Mouse (Mus musculus) neural tube, embryonic 11.5 days (tissue): ENCODE measurements around the gene Gm10945. TPM values are rescaled to one million over a fixed set of nuclear protein-coding genes. Genes with fewer than 3 reads are reported as not detected.

Experiments
- ATAC-seq: fragments of 200-750 bp; cut with Nextera tagmentation; 2 replicates; pipeline ENCODE4 v1.8.0; 2017; ENCODE audit warnings: moderate number of reproducible peaks, mild to moderate bottlenecking, moderate TSS enrichment, moderate library complexity; ENCODE audit not compliant: insufficient read depth, low FRiP score, low TSS enrichment
- DNase-seq: peaks from one replicate; pipeline ENCODE4 v3.0.0-alpha.2; 2015; ENCODE audit warnings: low spot score
- H3K27ac ChIP-seq: fragments of 300-500 bp; sonication (generic); 2 replicates; pipeline ENCODE4 v1.5.1; 2014; ENCODE audit warnings: low read depth, mild to moderate bottlenecking, low read length
- H3K27me3 ChIP-seq: fragments of 300-500 bp; sonication (generic); 2 replicates; pipeline ENCODE4 v1.6.1; 2014; ENCODE audit warnings: mild to moderate bottlenecking, low read length, mixed read lengths; ENCODE audit not compliant: control insufficient read depth, insufficient read depth
- H3K36me3 ChIP-seq: fragments of 300-500 bp; sonication (generic); 2 replicates; pipeline ENCODE4 v1.6.1; 2014; ENCODE audit warnings: mild to moderate bottlenecking, low read length, moderate library complexity, mixed read lengths; ENCODE audit not compliant: control insufficient read depth, insufficient read depth
- H3K4me1 ChIP-seq: fragments of 300-500 bp; sonication (generic); 2 replicates; pipeline ENCODE4 v1.6.1; 2014; ENCODE audit warnings: low read length, mixed read lengths; ENCODE audit not compliant: control insufficient read depth, insufficient read depth
- H3K4me2 ChIP-seq: fragments of 300-500 bp; sonication (generic); 2 replicates; pipeline ENCODE4 v1.6.1; 2014; ENCODE audit warnings: low read depth, mild to moderate bottlenecking, moderate library complexity
- H3K4me3 ChIP-seq: fragments of 300-500 bp; sonication (generic); 2 replicates; pipeline ENCODE4 v1.5.1; 2014; ENCODE audit warnings: low read depth, low read length
- H3K9ac ChIP-seq: fragments of 300-500 bp; sonication (generic); 2 replicates; pipeline ENCODE4 v1.6.1; 2014; ENCODE audit warnings: mild to moderate bottlenecking, low read length
- H3K9me3 ChIP-seq: fragments of 300-500 bp; sonication (generic); 2 replicates; pipeline ENCODE4 v1.6.1; 2016; ENCODE audit warnings: low read length; ENCODE audit not compliant: control insufficient read depth
- WGBS: fragments of 180-500 bp; shearing (Covaris S2); extraction: QIAGEN DNeasy Blood & Tissue Kit; methylation state at CpG from one replicate; pipeline ENCODE4 v1.1.7; 2014; 5-methylcytosine and 5-hydroxymethylcytosine counted together
- polyA plus RNA-seq: library from polyadenylated mRNA; unstranded; fragments of >200 nt; fragmentation: Nextera tagmentation; extraction: Ambion mirVana; gene quantifications from 2 replicates; pipeline ENCODE4 v1.2.1, GENCODE M21; 2014

Gene Gm10945
- polyA plus RNA-seq, result not detected in 2 replicates

DNA sequence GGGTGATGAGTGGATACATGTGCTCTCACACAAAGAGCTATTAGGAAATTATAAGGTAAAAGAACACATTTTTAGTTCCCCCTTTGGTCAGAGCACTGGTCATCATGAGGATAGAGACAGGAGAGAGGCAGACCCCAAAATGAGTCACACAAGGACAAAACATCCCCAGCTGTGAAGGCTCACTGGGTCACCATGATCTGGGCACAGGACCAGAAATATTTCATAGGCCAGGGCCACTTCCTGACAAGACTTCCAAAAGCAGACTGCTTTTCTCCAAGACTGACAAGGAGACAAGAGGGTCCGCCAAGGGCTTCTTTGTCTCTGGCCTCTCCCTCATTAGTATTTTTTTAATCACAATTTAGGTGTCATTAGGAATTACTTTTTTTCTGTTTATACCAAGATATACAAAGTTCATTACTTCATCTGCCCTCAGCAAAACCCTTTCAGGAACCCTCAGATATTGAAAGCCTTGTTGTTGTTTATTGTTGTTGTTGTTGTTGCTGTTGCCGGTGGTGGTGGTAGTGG lies at the start of gene Gm10945:
Gene Gm10945, minus strand, starts transcription at position 475 of the 525 bp plus-strand sequence.
- Histone ChIP-seq H3K4me2 (no peak within 1 kb of the TSS), H3K4me3 (no peak within 1 kb of the TSS), H3K36me3 (no peaks in the 10 kb centered on the region), H3K27me3 (no peaks in the 10 kb centered on the region), H3K9ac (no peak within 1 kb of the TSS), H3K4me1 (no peaks in the 10 kb centered on the region), H3K27ac (no peak within 1 kb of the TSS), H3K9me3 (no peaks in the 10 kb centered on the region)
- WGBS, result 93% methylated on average over 2 of the region's 2 CpGs
- DNase-seq (no peak), ATAC-seq (no peak)

DNA sequence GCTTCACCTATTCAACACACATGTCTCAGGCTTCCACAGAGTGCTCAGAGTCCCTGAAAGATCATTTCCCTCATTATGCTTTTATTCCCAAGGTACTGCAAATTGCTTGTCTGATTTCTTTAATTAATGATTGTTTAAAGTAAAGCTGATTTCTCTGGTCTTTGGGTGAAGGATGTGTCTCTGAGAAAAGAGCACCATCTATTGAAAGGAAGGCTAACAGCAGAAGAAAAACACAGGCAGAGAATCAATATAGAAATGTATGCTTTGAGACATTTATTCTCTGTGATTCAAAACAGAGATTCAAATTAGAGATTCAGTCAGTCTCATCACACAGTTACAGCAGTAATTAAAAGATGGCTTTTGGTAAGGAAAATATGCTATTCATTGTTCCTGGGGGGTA lies 28.7 kb upstream of the Gm10945 start:
- Histone ChIP-seq H3K4me1 (no peaks in the 10 kb centered on the region), H3K9me3 (no peaks in the 10 kb centered on the region), H3K27me3 (no peaks in the 10 kb centered on the region), H3K4me3 (no peak overlapping the region), H3K27ac (no peak overlapping the region), H3K9ac (no peak overlapping the region), H3K4me2 (no peak overlapping the region), H3K36me3 (no peaks in the 10 kb centered on the region)
- DNase-seq (no peak), ATAC-seq (no peak)

- Histone ChIP-seq H3K4me2 (peak overlapping the region; percentile 34), H3K4me1 (no peaks in the 10 kb centered on the region), H3K27me3 (no peaks in the 10 kb centered on the region), H3K27ac (no peak overlapping the region), H3K4me3 (no peak overlapping the region; the same call in 1 of the 2 replicates), H3K9ac (no peak overlapping the region), H3K36me3 (no peaks in the 10 kb centered on the region), H3K9me3 (no peaks in the 10 kb centered on the region)
- peak; percentile 60 for ATAC-seq
- WGBS, result 4% methylated on average over 25 of the region's 25 CpGs
- peak; percentile 75 for DNase-seq
Observed at GRCm38 (mm10) chr10:6788517-6789237, 27.1 kb upstream of the Gm10945 start.

GRCm38 (mm10) chr10:6758206-6758605 lies 3.4 kb downstream of the Gm10945 start, which contains the start of gene Oprm1:
Oprm1 (plus strand) TSS chr10:6758506.
- Histone ChIP-seq H3K9me3 (no peaks in the 10 kb centered on the region), H3K4me2 (no peak within 1 kb of the TSS), H3K9ac (no peak within 1 kb of the TSS), H3K27ac (no peak within 1 kb of the TSS), H3K4me1 (no peaks in the 10 kb centered on the region), H3K36me3 (no peaks in the 10 kb centered on the region), H3K27me3 (no peaks in the 10 kb centered on the region), H3K4me3 (no peak within 1 kb of the TSS)
- WGBS, result 90% methylated on average over 3 of the region's 3 CpGs
- no peak for DNase-seq
- no peak for ATAC-seq

GRCm38 (mm10) chr10:6753375-6753774 lies 8.2 kb downstream of the Gm10945 start:
- no peak for DNase-seq
- Histone ChIP-seq H3K4me1 (no peaks in the 10 kb centered on the region), H3K4me3 (no peak overlapping the region), H3K9me3 (no peaks in the 10 kb centered on the region), H3K9ac (no peak overlapping the region), H3K27me3 (no peaks in the 10 kb centered on the region), H3K4me2 (no peak overlapping the region), H3K36me3 (no peaks in the 10 kb centered on the region), H3K27ac (no peak overlapping the region)
- 92% methylated on average over 5 of the region's 5 CpGs for WGBS
- ATAC-seq, result no peak

GRCm38 (mm10) chr10:6728469-6728868 lies 33.1 kb downstream of the Gm10945 start:
- Histone ChIP-seq H3K27ac (no peak overlapping the region), H3K9me3 (no peaks in the 10 kb centered on the region), H3K36me3 (no peaks in the 10 kb centered on the region), H3K9ac (no peak overlapping the region), H3K4me3 (no peak overlapping the region), H3K4me1 (no peaks in the 10 kb centered on the region), H3K4me2 (no peak overlapping the region), H3K27me3 (no peaks in the 10 kb centered on the region)
- ATAC-seq, result no peak
- WGBS, result 92% methylated on average over 3 of the region's 3 CpGs
- no peak for DNase-seq

DNA sequence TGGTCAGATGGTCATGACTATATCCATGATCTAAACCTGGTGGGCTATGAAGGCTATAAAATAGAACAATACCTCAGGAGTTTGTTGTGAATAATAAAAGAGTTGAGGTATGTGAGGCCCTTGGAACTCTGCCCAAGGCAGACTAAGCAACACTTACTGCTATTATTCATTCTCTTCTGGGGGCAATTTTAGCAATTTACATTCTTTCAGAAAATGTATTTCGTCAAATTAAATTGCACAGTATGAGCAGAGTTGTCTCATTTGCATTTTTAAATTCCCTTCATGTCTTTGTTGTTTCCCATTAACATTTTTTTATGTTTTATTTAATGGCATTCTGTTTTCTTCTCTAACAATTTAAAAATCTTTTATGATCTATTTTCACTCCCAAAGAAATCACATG lies 37.8 kb downstream of the Gm10945 start:
- no peak for DNase-seq
- no peak overlapping the region for H3K4me3 ChIP-seq
- no peak for ATAC-seq
- H3K4me1 ChIP-seq, result no peaks in the 10 kb centered on the region
- no peaks in the 10 kb centered on the region for H3K27me3 ChIP-seq
- no peak overlapping the region for H3K4me2 ChIP-seq
- no peaks in the 10 kb centered on the region for H3K36me3 ChIP-seq
- H3K27ac ChIP-seq, result no peak overlapping the region
- 71% methylated on average over 1 of the region's 1 CpGs for WGBS
- no peaks in the 10 kb centered on the region for H3K9me3 ChIP-seq
- no peak overlapping the region for H3K9ac ChIP-seq

DNA sequence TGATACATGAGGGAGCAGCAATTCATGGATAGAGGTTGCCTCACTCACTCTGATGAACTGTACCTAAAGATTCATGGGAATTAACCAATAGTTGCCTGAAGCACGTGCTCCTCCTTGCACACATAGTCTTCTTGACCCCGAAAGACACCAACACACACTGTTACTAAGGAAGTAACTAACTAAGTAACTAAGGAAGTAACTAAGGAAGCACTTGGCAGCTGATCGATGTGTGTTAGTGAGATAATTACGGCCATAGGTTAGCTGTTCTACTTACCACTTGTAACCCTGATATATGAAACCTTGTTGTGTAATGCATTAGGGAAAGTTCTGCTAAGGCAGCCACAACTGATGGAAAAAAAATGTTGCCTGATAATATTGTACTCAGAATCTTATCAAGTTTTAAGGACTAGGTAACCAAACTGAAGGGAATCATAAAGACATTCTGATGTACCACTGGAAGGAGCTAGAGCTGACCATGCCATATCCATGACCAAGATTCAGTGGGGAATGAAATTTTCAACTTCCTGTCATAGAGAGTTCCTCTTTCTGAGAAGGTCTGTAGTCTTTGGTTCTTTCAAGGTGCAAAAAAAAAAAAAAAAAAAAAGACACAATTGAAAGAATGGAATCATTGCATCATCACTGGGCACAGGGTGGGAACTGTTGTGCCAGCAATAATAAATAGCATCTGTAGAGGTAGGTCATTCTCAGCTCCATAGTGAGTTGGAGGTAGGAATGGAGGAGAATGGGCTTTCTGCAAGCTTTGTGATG lies 44.2 kb downstream of the Gm10945 start:
- Histone ChIP-seq H3K27ac (no peak overlapping the region), H3K4me3 (no peak overlapping the region), H3K9me3 (no peaks in the 10 kb centered on the region), H3K27me3 (no peaks in the 10 kb centered on the region), H3K36me3 (no peaks in the 10 kb centered on the region), H3K4me1 (no peaks in the 10 kb centered on the region), H3K4me2 (no peak overlapping the region), H3K9ac (no peak overlapping the region)
- 86% methylated on average over 4 of the region's 4 CpGs for WGBS
- ATAC-seq (no peak), DNase-seq (no peak)
